Mouse (Mus musculus) spleen, adult 18-20 months (tissue): ENCODE data around the gene Ap1b1.
"Not testable (repeated sequence)": the region's sequence is repeated elsewhere in the genome, so short reads cannot be mapped to it uniquely, and the experiment has no call there.

Experiments
- DNase-seq, 2 experiments: peaks; one replicate each; pipeline ENCODE4 v3.0.0; 2022; ENCODE audit warnings: mixed read lengths in 2 of 2

Ap1b1 gene

DNA sequence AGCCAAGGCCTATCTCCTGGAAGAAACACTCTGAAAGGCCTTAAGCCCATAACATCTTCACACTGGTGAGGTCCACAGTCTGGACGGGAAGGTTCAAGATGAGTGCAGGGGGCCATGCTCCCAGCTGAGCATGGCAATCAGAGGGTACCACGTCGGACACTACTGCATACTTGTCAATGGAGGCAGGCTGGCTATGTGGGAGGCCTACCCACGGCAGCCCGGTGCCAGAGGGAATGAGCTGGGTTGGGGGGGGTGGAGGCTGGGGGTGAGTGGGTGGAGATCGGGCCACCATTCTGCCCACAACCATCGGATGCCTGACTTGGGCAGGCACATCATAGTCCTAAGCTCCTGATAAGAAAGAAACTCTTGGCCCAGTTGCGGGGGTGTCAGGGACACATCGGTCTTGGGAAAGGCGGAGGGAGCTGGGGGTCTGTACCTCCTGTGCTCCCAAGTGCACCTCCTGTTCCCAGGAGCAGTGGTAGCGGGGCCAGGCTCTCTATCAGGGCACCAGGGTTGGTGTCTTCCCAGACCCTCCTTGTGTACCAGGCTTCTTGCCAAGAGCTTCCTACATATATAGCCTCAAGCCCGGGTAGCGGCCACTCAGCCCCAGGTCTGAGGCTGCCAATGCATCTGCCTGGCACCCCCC, 76.4 kb downstream of the Ap1b1 start:
- no peak for DNase-seq

DNA sequence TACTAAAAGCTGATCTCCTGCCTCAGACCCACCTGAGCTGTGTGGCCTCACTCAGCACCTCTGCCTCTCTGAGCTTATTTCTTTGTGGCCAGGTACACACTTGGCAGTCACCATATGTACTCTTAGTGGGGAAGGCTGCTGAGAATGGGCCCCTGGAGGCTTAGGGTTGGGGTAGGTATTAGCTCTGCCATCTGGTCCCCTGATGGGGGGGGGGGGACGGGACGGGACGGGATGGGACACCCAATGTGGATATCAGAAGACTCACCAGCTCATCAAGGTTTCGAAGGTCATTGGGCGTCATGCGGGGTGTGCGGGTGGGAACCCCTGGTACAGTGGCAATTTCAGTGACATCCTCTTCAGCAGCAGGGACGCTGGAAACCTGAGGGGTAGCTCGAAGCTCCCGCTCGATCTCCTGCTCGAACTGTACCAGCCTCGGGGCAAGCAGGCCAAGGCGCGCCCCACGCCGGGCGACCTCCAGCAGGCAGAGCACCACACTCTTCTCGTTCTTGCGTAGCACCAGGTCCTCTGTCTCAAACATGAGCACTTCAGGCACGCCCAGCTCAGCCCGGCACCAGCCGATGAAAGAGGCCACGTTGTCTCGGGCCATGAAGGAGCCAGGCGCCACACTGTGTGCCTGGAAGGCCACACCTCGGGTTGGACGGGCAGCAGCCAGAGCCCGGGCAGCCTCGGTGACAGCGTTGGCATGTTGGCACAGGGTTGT, 77.1 kb downstream of the Ap1b1 start:
- no peak for DNase-seq

DNA sequence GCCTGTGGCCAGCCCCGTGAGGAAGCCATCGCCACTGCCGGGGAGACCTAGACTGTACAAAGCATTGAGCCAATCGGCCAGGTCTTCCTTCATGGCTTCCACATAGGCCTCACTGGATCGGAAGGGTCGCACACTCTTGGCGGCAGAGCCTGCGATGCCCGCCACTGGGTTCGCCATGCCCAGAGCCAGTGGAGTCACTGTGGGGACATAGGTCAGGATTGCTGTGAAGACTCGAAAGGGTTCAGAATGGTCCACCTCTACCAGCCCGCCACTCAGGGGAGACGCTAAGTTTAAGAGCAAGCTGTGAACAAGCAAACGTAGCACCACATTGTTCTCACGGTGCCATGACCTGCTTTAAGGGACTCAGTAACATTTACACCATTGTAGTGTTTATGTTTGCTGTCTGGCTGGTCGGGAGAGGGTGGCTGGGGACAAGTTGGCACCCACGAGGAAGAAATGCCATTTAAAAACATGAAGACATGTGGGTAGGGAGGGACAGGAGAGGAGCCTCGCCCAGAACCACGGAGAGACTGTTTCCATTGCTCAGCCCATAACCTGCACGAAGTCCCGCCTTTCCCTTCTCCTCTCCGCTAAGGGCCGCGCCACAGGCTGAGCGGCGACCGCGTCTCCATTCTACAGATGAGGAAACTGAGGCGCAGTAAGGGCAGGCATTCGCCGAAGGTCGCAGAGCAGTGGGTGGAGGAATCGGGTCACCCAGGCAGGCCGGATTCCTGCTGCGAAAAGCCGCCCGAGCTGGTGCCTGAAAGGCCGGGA, 77.8 kb downstream of the Ap1b1 start:
- no peak for DNase-seq

DNA sequence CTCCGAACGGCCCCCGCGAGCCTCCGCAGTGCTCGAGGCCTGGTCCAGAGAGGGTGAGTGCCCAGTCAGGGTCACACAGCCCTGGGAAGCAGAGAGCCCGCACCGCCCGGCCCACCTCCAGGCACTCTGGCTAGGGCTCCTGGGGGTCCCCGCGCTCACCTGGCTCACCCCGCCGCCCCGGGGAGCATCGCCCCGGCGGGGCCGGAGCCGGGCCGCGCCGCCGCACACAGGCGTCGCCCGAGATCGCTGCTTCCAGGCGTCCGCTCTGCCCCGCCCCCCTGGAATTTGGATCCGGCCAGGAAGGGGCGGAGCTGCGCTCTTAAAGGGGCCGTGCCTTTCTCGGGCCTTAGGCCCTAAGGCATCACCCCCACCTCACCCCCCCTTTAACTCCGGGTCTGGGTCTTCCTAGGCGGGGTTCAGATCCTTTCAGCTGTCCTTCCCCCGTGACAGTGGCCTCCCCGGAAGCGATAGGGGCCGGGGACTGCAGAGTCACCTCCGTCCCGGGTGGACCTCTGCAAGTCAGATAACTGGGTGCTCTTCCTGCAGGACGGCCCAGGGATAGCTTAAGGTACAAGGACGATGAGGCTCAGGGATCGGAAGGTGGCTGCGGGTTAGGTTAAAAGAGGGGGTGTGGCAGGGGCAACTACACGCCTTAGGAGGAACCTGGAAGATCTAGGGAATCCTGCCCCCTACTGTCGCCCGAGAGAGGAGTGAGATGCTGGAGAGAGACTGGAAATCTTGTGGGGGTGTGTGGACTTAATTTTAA, 78.6 kb downstream of the Ap1b1 start, which contains the start of gene Gas2l1:
Gene Gas2l1, minus strand, starts transcription at position 272 of the 766 bp plus-strand sequence.
- DNase-seq = peak; percentile 36 to 68

DNA sequence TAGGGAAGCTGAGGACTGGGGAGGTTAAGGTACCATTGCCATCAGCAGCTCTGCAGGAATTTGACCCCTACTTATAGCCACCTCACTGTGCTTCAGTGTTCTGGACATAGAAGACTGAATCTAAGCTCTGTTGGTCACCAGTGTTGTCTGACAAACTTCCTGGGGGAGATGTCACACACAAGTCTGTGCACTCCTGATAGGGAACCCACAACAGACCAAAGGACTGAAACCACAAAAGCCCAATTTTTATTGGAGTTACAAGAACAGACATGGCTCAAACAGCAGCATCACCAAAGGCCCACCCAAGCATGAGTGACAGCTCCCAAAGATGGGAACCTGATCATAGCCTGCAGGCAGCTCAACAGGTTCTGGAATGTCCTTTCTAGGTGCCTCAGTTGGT, 80.4 kb downstream of the Ap1b1 start:
- DNase-seq = no peak

DNA sequence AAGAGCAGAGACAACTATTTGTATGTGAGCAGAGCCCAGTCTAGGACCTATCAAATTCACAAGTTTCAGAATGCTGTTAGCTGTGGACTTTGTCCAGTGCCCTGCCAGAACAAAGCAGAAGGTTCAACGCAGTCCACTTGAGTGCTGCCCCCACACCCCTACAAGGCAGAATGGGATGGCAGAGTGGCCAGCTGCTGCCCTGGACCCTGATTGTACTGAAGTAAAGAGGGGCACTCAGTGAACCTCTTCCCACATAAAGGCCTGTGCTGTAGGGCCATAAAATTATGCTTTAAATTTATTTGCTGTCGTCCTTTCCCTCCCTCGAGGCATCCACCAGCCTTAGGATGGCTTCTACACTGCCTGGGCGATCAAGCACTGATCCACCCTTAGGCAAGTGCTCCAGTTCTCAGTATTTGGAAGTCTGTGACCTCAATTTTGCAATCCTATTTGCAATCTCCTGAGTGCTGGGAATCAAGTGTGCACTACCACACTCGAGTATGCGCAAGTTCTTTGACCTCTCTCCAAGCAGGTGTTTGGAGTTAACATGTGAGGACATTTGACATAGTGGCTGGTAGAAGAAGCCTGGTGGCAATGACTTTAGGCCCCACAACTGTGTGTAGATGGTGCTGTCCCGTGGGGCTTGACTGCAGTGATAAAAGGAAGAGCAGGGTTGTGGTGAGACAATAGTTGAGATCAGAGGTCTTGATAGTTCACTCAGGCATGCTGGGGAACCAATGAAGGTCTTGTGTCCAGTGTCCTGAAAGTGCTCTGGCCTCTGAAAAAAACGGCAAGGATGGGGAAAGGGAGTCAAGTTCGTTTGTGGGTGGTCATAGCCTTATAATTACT, 81.7 kb downstream of the Ap1b1 start:
- DNase-seq = no peak

DNA sequence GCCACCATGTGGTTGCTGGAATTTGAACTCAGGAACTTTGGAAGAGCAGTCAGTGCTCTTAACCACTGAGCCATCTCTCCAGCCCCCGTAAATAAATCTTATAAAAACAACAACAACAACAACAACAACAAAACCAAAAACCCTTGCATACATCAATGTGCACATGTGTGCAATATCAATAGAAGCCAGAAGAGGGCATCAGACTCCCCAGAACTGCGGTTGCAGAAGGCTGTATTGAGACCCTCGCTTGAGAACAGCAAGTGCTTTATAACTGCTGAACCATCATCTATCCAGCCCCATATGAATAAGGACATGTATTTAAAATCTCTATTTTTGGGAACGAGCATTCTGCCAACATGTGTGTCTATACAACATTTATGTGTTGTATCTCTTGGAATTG, 88.3 kb downstream of the Ap1b1 start:
- DNase-seq = no peak

DNA sequence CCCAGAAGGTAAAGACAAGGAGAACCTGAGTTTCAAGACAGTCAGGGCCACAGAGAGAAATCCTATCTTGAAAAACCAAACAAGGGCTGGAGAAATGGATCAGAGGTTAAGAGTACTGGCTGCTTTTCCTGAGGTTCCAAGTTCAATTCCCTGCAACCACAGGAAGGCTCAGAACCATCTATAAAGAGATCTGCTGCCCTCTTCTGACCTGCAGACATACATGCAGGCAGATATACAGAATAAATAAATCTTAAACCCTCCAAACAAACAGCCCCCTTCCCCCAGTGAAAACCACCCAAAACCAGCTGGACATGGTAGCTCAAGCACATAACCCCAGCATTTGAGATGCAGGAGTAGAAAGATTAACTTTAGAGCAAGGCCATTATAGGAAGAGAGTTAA, 89.1 kb downstream of the Ap1b1 start:
- no peak for DNase-seq

DNA sequence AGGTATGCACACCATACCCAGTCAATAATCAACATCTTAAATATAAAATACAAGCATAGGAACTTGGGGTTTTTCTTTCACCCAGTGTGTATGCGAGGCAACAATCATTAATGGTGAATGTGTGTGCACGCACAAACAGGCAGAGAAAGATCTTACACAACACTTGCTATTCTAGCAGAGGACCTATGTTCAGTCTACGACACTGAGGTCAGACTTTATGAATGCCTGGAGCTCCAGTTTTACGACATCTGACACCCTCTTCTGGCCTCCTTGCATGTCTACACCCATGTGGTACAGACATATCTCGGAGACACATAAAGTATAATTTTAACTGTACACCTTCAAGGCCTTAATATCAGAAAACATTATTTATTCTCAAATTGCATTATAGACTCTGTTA, 90.2 kb downstream of the Ap1b1 start:
- not testable (repeated sequence) for DNase-seq

DNA sequence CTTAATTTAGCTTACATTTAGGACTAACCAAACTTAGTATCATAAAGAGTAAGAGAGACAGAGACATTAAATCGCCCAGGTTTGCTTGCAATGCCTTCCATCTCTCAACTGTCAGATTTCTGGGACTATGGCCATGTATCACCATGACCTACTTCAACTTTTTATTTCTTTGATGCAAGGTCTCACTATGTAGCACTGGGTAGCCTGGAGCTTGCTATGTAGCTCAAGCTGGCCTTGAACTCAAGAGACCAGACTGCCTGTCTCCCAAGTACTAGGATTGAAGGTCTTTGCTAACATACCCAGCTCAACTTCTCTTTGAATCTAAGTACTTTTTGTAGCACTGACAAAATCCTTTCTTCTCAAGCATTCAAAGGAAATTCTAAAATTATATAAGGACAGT, 102.5 kb downstream of the Ap1b1 start:
- no peak for DNase-seq

DNA sequence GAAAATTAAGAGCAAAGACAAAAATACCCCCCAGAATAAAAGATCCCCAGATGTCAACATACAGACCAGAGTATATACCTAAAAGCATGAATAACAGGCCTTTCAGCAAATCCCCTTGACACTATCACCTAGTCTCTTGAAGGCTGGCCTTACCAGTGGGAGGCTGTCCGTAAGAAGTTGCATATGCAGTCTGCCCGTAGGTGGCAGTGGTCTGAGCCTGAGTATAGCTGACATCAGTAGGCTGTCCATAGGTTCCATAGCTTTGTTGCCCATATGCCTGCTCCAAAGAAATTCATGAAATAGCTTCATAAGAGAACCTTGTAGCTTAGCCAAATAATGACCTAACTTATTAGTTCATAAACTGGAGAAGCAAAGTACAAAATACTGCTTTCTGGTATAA, 105.1 kb downstream of the Ap1b1 start:
- no peak for DNase-seq
